27 mouse cellular contexts compared by ENCODE assay signal in the genomic region with DNA sequence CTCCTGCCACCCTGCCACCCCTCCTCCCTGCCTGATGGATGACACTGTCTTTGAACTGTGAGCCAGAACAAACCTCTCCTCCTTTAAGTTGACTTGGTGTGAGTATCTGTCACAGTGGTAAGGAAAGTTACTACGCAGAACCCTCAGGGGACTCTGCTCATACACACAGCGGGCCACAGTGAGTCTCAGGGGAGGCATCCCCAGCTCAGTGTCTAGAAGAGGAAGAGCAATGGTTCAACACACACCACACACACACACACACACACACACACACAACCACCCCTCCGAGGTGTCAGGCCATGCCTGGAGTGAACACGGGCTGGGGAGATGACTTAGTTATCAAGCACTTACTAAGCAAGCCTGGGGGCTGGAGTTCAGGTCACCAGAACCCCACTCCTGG. TPM values are rescaled to one million over a fixed set of nuclear protein-coding genes. Genes with fewer than 3 reads are reported as not detected.
"Had no signal": no experiment of that assay in that cellular context is flagged by ENCODE, and none has a peak within 500 bp of the region (broad histone marks: within the 10 kb centered on the region; RNA-seq: fewer than 3 reads in every experiment).

No protein-coding gene starts in this region.

- H3K9ac ChIP-seq: liver, embryonic 13.5 days; liver, embryonic 15.5 days; liver, postnatal 0 days; lung, embryonic 15.5 days; neural tube, embryonic 13.5 days; neural tube, embryonic 15.5 days; stomach, embryonic 15.5 days had no signal

- H3K4me2 ChIP-seq: liver, embryonic 11.5 days; liver, embryonic 13.5 days; liver, embryonic 15.5 days; lung, embryonic 15.5 days; neural tube, embryonic 13.5 days; neural tube, embryonic 15.5 days; stomach, embryonic 15.5 days had no signal

- DNase-seq: liver; liver, embryonic 13.5 days; liver, postnatal 0 days; lung, adult 2 months; lung, postnatal 14 days; lung, postnatal 4 days; midbrain, embryonic 14.5 days; retina, postnatal 1 day; right cerebral cortex, adult 18-20 months; right cerebral cortex, postnatal 25 days; right cerebral cortex, postnatal 4 days; thymus, adult 2 months; thymus, postnatal 25 days; thymus, postnatal 4 days had no signal

- H3K27ac ChIP-seq: liver, embryonic 13.5 days; liver, embryonic 15.5 days; lung, embryonic 15.5 days; midbrain, embryonic 10.5 days; neural tube, embryonic 13.5 days; neural tube, embryonic 15.5 days; stomach, embryonic 15.5 days; stomach, postnatal 0 days had no signal

- H3K9me3 ChIP-seq: liver, embryonic 13.5 days; liver, embryonic 15.5 days; lung, embryonic 15.5 days; midbrain, embryonic 10.5 days; neural tube, embryonic 13.5 days; neural tube, embryonic 15.5 days; stomach, embryonic 15.5 days had no signal

- H3K4me3 ChIP-seq: liver, embryonic 13.5 days; liver, embryonic 15.5 days; lung, embryonic 15.5 days; midbrain, embryonic 10.5 days; myocyte; neural tube, embryonic 13.5 days; neural tube, embryonic 15.5 days; stomach, embryonic 15.5 days had no signal

- H3K27me3 ChIP-seq: lung, embryonic 15.5 days; stomach, embryonic 15.5 days had no signal

- ATAC-seq: liver, postnatal 0 days; lung, postnatal 0 days; midbrain, embryonic 16.5 days had no signal

- H3K36me3 ChIP-seq: liver, embryonic 13.5 days; liver, embryonic 15.5 days; lung, embryonic 15.5 days; midbrain, embryonic 10.5 days; neural tube, embryonic 13.5 days; neural tube, embryonic 15.5 days; stomach, embryonic 15.5 days had no signal

- H3K4me1 ChIP-seq: liver, embryonic 13.5 days; liver, embryonic 15.5 days; lung, embryonic 15.5 days; neural tube, embryonic 13.5 days; neural tube, embryonic 15.5 days; stomach, embryonic 15.5 days had no signal

RNA-seq across cellular contexts. Expression of gene 4932438H23Rik, which starts 33.5 kb away (rescaled TPM):
- total RNA-seq: megakaryocyte-erythroid progenitor cell, adult 5-6 weeks had no signal
- polyA plus RNA-seq: liver, embryonic 11.5 days; liver, embryonic 13.5 days; liver, embryonic 15.5 days; liver, postnatal 0 days; midbrain, embryonic 10.5 days; spleen, adult 2 months had no signal
